Mouse (Mus musculus) midbrain, embryonic 14.5 days (tissue): Measurements from ENCODE around the gene Htra2. TPM values are rescaled to one million over a fixed set of nuclear protein-coding genes. Genes with fewer than 3 reads are reported as not detected.

Experiments
- ATAC-seq: fragments of 200-750 bp; cut with Nextera tagmentation; 2 replicates; pipeline ENCODE4 v1.8.0; 2017; ENCODE audit warnings: moderate number of reproducible peaks, moderate library complexity; ENCODE audit not compliant: low FRiP score, low TSS enrichment
- DNase-seq: peaks from one replicate; pipeline ENCODE4 v3.0.0-alpha.2; 2015
- H3K27ac ChIP-seq: fragments of 300-500 bp; sonication (generic); replicated peaks from 2 replicates; pipeline ENCODE4 v1.5.1; 2014; ENCODE audit warnings: mild to moderate bottlenecking, low read depth, low read length, moderate library complexity
- H3K27me3 ChIP-seq: fragments of 300-500 bp; sonication (generic); 2 replicates; pipeline ENCODE4 v1.6.1; 2014; ENCODE audit warnings: low read length, control low read depth, mixed read lengths; ENCODE audit not compliant: control insufficient read depth, insufficient read depth
- H3K36me3 ChIP-seq: fragments of 300-500 bp; sonication (generic); 2 replicates; pipeline ENCODE4 v1.6.1; 2014; ENCODE audit warnings: low read length, control low read depth; ENCODE audit not compliant: control insufficient read depth, insufficient read depth
- H3K4me1 ChIP-seq: fragments of 300-500 bp; sonication (generic); 2 replicates; pipeline ENCODE4 v1.6.1; 2014; ENCODE audit warnings: mild to moderate bottlenecking, antibody characterized with exemption, low read length, control low read depth; ENCODE audit not compliant: control insufficient read depth, insufficient read depth
- H3K4me2 ChIP-seq: fragments of 300-500 bp; sonication (generic); 2 replicates; pipeline ENCODE4 v1.6.1; 2014; ENCODE audit warnings: mild to moderate bottlenecking, low read length, moderate library complexity
- H3K4me3 ChIP-seq: fragments of 300-500 bp; sonication (generic); replicated peaks from 2 replicates; pipeline ENCODE4 v1.5.1; 2014; ENCODE audit warnings: low read depth, low read length
- H3K9ac ChIP-seq: fragments of 300-500 bp; sonication (generic); replicated peaks from 2 replicates; pipeline ENCODE4 v1.6.1; 2014; ENCODE audit warnings: mild to moderate bottlenecking, low read length, moderate library complexity
- H3K9me3 ChIP-seq: fragments of 300-500 bp; sonication (generic); 2 replicates; pipeline ENCODE4 v1.6.1; 2016; ENCODE audit warnings: low read length, control low read depth, mixed read lengths; ENCODE audit not compliant: control insufficient read depth
- WGBS: fragments of 180-500 bp; shearing (Covaris S2); extraction: QIAGEN DNeasy Blood & Tissue Kit; methylation state at CpG from one replicate; pipeline ENCODE4 v1.1.7; 2014; 5-methylcytosine and 5-hydroxymethylcytosine counted together
- polyA plus RNA-seq: library from polyadenylated mRNA; unstranded; fragments of >200 nt; fragmentation: Nextera tagmentation; extraction: Ambion mirVana; gene quantifications from 2 replicates; pipeline ENCODE4 v1.2.1, GENCODE M21; 2014

The Htra2 gene
- polyA plus RNA-seq, 1 experiment from 2014 or later = 38.5 TPM

- Histone ChIP-seq H3K36me3 (no peaks in the 10 kb centered on the region), H3K27ac (no peak overlapping the region), H3K27me3 (peaks cover 88% of the 10 kb centered on the region), H3K4me2 (no peak overlapping the region), H3K4me1 (0 out of 2 replicates have a peak, but pooled peaks cover 3% of the 10 kb centered on the region), H3K9me3 (no peaks in the 10 kb centered on the region), H3K4me3 (no peak overlapping the region), H3K9ac (no peak overlapping the region)
- no peak for DNase-seq
- no peak for ATAC-seq
- WGBS = 35% methylated on average over 8 of the region's 8 CpGs
Measured at GRCm38 (mm10) chr6:83065995-83066394, 10.9 kb upstream of the Htra2 start.

GRCm38 (mm10) chr6:83058725-83059124, 3.7 kb upstream of the Htra2 start:
- Histone ChIP-seq H3K9ac (no peak overlapping the region), H3K9me3 (no peaks in the 10 kb centered on the region), H3K27ac (no peak overlapping the region), H3K4me3 (no peak overlapping the region), H3K4me1 (peaks cover 8% of the 10 kb centered on the region), H3K36me3 (peaks cover 22% of the 10 kb centered on the region), H3K4me2 (no peak overlapping the region), H3K27me3 (peaks cover 21% of the 10 kb centered on the region)
- 83% methylated on average over 2 of the region's 2 CpGs for WGBS
- no peak for DNase-seq
- no peak for ATAC-seq

GRCm38 (mm10) chr6:83057790-83058189, 2.7 kb upstream of the Htra2 start, which contains the start of gene Dqx1:
Gene Dqx1, plus strand, starts transcription at chr6:83057844.
- Histone ChIP-seq H3K27me3 (0 out of 2 replicates have a peak, but pooled peaks cover 12% of the 10 kb centered on the region), H3K36me3 (peaks cover 22% of the 10 kb centered on the region), H3K27ac (no peak within 1 kb of the TSS), H3K9me3 (no peaks in the 10 kb centered on the region), H3K4me2 (no peak within 1 kb of the TSS), H3K4me1 (peaks cover 16% of the 10 kb centered on the region), H3K4me3 (no peak within 1 kb of the TSS), H3K9ac (no peak within 1 kb of the TSS)
- ATAC-seq = no peak
- 45% methylated on average over 3 of the region's 3 CpGs for WGBS
- peak; percentile 46 for DNase-seq

GRCm38 (mm10) chr6:83054074-83054851, 810 bp downstream of the Htra2 start, which contains the start of gene Aup1:
Gene Aup1, plus strand, starts transcription at chr6:83054521.
- peak within 1 kb of the TSS; percentile 92 for H3K9ac ChIP-seq
- H3K4me2 ChIP-seq = peak within 1 kb of the TSS; percentile 93
- DNase-seq = peak; percentile 99
- H3K4me3 ChIP-seq = peak within 1 kb of the TSS; percentile 86
- no peaks in the 10 kb centered on the region for H3K9me3 ChIP-seq
- ATAC-seq = peak; percentile 94
- peaks cover 32% of the 10 kb centered on the region for H3K36me3 ChIP-seq
- H3K27me3 ChIP-seq = no peaks in the 10 kb centered on the region
- WGBS = under 1% methylated on average over 64 of the region's 64 CpGs
- peaks cover 19% of the 10 kb centered on the region for H3K4me1 ChIP-seq
- peak within 1 kb of the TSS; percentile 85 for H3K27ac ChIP-seq

GRCm38 (mm10) chr6:83053136-83053960, 1.7 kb downstream of the Htra2 start:
- 3% methylated on average over 26 of the region's 26 CpGs for WGBS
- Histone ChIP-seq H3K27me3 (no peaks in the 10 kb centered on the region), H3K4me2 (peak overlapping the region; percentile 93), H3K9me3 (no peaks in the 10 kb centered on the region), H3K9ac (peak overlapping the region; percentile 92), H3K4me3 (peak overlapping the region; percentile 86), H3K4me1 (peaks cover 19% of the 10 kb centered on the region), H3K27ac (peak overlapping the region; percentile 85), H3K36me3 (peaks cover 32% of the 10 kb centered on the region)
- ATAC-seq (0 out of 2 replicates have a peak, but pooled peaks have one; percentile 3), DNase-seq (peak; percentile 64)

DNA sequence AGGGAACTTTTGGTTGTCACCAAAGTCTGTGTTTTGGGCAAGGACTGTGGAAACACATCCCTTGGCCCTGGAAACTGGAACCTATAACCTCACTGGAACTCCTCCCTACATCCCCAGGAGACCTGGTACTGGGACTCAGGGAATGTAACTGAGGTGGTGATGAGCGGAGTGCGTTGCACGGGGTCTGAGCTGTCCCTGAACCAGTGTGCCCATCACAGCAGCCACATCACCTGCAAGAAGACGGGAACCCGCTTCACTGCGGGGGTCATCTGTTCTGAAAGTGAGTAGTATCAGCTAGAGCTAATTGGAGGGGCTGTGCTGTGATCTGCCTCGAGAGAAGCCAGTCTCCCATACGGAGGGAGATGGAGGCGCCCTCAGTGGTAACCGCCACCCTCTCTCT, 5.7 kb downstream of the Htra2 start:
- H3K27me3 ChIP-seq = no peaks in the 10 kb centered on the region
- peaks cover 11% of the 10 kb centered on the region for H3K4me1 ChIP-seq
- no peak overlapping the region for H3K4me2 ChIP-seq
- 76% methylated on average over 10 of the region's 10 CpGs for WGBS
- H3K4me3 ChIP-seq = no peak overlapping the region
- H3K9me3 ChIP-seq = no peaks in the 10 kb centered on the region
- H3K9ac ChIP-seq = no peak overlapping the region
- no peak overlapping the region for H3K27ac ChIP-seq
- DNase-seq (no peak), ATAC-seq (no peak)
- H3K36me3 ChIP-seq = peaks cover 9% of the 10 kb centered on the region

- Histone ChIP-seq H3K27me3 (no peaks in the 10 kb centered on the region), H3K9ac (no peak overlapping the region), H3K27ac (no peak overlapping the region), H3K36me3 (no peaks in the 10 kb centered on the region), H3K4me3 (no peak overlapping the region), H3K9me3 (no peaks in the 10 kb centered on the region), H3K4me2 (no peak overlapping the region), H3K4me1 (no peaks in the 10 kb centered on the region)
- 82% methylated on average over 9 of the region's 9 CpGs for WGBS
- DNase-seq = no peak
- ATAC-seq = no peak
Measured at GRCm38 (mm10) chr6:83044742-83045141, 10.3 kb downstream of the Htra2 start.

DNA sequence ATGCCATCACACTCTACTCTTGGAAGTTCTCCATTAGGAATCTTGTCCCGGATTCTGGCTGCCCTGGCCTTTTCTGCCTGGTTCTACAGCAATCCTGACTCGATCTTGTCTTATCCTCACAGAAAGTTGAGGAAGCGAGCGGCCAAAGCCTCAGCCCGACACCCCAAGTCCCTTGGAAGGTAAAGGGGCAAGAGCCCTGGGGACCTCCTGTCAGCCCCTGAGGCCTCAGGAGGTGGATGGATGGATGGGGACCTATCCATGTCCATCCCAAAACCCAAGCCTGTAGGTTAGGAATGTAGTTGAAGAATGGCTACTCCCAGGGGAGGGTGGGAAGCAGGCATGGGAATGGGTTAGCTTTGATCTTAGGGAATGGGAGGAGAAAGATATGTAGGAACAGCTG, 11.1 kb downstream of the Htra2 start:
- no peaks in the 10 kb centered on the region for H3K36me3 ChIP-seq
- no peak overlapping the region for H3K9ac ChIP-seq
- 91% methylated on average over 5 of the region's 5 CpGs for WGBS
- ATAC-seq (no peak), DNase-seq (no peak)
- H3K27ac ChIP-seq = no peak overlapping the region
- H3K4me3 ChIP-seq = no peak overlapping the region
- no peaks in the 10 kb centered on the region; the same call in 1 of the 2 replicates for H3K4me1 ChIP-seq
- H3K27me3 ChIP-seq = no peaks in the 10 kb centered on the region
- H3K9me3 ChIP-seq = no peaks in the 10 kb centered on the region
- H3K4me2 ChIP-seq = no peak overlapping the region
